Mouse (Mus musculus): ENCODE data around the gene Slc10a4.
A peak's percentile ranks its signal among the peaks of the same experiment; 100 is the strongest.
"Not testable (repeated sequence)": the region's sequence is repeated elsewhere in the genome, so short reads cannot be mapped to it uniquely, and the experiment has no call there.

Slc10a4 gene

GRCm38 (mm10) chr5:73006784-73007581 is at the start of gene Slc10a4:
TSS of gene Slc10a4 (plus strand) at chr5:73006883.
- DNase-seq (ENCODE audit: low read depth) = no peak

DNA sequence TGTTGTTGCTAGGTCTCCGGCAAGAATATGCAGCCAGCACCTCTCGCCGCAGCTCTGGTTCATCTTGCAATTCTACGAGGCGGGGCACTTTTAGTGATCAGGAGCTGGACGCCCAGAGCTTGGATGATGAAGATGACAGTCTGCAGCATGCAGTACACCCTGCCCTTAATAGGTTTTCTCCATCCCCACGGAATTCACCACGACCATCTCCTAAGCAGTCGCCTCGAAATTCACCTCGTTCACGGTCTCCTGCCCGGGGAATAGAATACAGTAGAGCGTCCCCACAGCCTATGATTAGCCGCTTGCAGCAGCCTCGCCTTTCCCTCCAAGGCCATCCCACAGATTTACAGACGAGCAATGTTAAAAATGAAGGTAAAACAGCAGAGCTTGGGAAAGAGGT is 49.4 kb upstream of the Slc10a4 start:
- DNase-seq (ENCODE audit: low read depth) = no peak

DNA sequence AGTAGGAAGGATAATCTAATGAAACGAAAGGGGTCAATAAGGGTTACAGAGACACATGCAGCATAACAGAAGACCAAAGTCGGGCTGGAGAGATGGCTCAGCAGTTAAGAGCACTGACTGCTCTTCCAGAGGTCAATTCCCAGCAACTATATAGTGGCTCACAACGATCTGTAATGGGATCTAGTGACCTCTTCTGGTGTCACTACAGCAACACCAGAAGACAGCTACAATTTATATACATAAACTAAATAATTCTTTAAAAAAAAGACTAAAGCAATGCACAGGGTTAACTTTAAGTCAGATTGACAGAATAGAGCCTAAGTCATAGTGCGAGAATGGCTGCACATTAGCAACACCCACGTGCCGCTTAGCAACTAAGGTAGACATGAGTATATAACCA is 46.6 kb upstream of the Slc10a4 start:
- DNase-seq (ENCODE audit: low read depth) = no peak

GRCm38 (mm10) chr5:72965706-72966105 is 41.0 kb upstream of the Slc10a4 start:
- no peak for DNase-seq (ENCODE audit: low read depth)

DNA sequence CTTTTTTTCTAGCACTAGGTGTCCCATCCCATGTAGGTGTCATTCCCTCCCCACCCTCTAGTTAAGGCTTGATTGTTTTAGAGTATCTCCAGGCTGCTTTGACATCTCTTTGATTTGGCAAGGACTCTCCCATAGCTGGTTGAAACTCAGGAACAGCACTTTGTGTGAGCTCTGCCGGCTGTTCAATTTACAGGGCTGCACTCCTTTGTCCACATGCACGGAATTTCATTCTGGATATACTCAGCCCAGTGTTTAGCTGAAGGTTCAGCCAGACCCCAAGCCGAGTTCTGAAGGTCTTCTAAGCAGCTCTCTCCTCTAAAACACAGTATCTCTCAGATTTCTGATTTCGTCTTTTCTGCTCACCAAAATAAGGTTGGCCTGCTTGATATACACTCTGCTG is 34.2 kb upstream of the Slc10a4 start:
- no peak for DNase-seq (ENCODE audit: low read depth)

DNA sequence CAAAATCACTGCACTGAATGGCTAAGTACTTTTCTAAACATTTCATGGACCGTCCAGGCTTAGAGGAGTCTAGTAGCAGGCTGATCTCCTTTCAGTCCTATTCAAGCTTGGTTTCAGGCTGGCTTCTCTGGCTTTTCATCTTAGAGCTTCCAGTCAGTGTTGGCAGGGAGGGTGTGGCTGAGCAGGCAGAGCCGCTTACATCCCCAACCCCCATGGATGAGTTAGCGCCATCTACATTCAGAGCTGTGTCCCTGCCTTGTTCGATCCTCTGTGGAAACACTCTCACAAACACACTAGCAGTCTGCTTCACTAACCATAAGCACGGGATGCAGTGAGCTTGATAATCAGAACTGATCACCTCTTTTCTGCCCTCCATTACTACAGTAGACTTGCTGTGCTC is 33.7 kb upstream of the Slc10a4 start:
- no peak for DNase-seq (ENCODE audit: low read depth)

DNA sequence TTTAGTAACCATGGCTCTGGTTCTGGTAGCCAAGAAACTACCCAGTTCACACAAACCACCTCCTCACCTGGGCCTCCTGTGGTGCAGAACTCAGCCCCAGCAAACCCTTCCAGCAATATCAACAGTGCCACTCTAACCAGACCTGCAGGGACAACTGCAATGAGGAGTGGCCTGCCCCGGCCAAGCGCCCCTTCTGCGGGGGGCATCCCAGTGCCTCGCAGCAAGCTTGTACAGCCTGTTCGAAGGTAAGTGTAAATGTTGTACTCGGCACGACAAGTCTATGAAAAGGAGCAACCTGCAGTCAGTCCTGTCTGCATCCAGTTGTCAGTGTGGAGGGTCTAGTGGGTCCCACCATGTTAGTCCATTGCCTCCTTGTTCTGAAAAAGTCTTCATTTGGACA is 32.1 kb upstream of the Slc10a4 start, which contains the start of gene Gm10135:
TSS of gene Gm10135 (minus strand) at position 101 of the 400 bp plus-strand sequence.
- DNase-seq (ENCODE audit: low read depth) = no peak

DNA sequence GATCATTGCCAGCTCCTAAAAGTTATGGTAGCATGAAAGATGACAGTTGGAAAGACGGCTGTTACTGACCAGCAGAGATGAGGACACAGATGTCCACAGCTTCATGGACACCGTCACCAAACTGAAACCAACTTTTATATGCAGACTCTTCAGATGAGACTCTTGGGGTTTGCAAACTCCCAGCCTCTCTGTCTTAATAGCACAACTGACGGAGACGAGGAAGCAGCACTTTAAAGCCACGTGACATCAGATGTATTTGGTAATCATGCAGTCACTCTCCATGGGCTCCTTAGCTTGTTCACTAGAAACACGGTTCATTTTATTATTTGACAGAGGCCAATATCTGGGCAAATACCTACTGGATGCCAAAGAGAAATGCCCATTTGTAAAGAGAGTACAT is 30.7 kb upstream of the Slc10a4 start:
- no peak for DNase-seq (ENCODE audit: low read depth)

DNA sequence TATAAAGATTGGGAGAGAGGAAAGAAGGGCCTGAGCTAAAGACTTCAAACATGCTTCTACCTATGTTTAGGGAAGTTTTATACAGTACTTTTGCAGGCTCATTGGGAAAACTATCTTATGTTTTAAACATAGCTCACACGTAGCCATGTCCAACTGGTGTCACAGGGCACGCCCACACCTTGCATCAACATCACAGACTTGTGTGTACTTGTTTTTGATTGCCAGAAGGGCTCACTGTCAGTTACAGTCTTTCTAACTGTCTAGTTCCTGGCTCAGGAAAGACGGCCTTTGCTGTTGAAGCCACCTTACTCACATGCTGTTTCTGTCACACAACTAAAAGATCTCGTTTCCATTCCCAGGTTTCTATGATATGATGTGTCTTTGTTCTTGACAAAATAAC is 30.1 kb upstream of the Slc10a4 start:
- DNase-seq (ENCODE audit: low read depth) = no peak

GRCm38 (mm10) chr5:72984091-72984490 is 22.6 kb upstream of the Slc10a4 start:
- peak; percentile 70 for DNase-seq (ENCODE audit: low read depth)

DNA sequence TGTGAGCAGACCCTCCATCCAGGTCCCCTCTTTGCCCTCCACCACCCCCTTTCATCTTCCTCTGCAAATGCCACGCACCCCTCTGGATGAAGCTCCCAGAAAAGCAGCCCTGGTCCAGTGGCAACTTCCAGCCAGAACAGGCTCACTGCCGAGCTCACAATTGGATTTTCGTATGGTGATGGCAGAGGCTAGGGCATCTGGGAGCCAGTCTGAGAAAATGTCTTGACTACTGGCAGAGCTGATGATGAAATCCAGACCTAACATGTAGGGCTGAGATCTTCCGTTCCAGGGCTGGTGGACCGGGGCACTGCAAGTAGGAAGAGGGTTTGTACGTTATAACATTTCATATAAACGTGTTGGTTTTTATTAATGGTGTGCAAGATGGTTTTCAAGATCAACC is 18.9 kb upstream of the Slc10a4 start:
- DNase-seq (ENCODE audit: low read depth) = no peak

GRCm38 (mm10) chr5:72989756-72990155 is 16.9 kb upstream of the Slc10a4 start:
- DNase-seq (ENCODE audit: low read depth) = no peak

- DNase-seq (ENCODE audit: low read depth) = no peak
These were observed 14.2 kb upstream of the Slc10a4 start for GRCm38 (mm10) chr5:72992474-72992873.

DNA sequence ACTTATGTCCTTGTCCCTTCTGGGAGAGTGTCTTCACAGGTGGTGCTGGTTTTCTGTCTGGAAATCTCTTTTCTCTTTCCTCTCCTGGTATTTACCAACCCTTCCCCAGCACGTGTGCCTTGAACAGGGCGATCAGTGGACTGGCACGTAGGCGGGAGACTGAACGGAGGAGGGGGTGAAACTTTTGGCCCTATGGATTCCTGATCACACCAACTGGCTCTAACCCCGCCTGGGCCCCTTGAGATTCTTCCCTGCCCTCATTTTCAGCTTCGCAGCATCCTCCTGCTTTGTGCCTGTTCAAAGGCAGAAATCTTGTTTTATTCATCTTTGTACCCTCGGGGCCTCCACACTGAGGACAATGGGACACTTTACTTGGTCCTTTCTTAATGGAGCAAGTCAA is 12.3 kb upstream of the Slc10a4 start:
- no peak for DNase-seq (ENCODE audit: low read depth)

GRCm38 (mm10) chr5:72994928-72995327 is 11.8 kb upstream of the Slc10a4 start:
- no peak for DNase-seq (ENCODE audit: low read depth)

DNA sequence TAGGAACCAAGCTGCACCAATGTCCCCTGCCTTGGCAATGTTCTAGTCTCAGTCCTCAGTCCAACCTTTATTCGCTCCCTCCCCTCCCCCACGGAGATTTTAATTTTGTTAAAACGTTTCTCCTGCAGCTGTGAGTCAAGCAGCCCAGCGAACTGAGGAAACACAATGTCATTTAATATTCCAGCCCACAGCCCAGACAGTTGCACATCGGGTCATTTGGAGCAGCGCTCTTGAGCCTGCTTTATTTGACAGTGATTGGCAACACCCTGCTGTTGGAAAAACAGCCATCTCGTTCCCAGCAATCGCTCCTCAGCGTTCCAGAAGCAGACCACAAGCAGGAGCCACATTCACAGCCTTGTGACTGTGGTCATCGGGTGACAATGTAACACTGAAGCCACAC is 11.3 kb upstream of the Slc10a4 start:
- DNase-seq (ENCODE audit: low read depth) = no peak

DNA sequence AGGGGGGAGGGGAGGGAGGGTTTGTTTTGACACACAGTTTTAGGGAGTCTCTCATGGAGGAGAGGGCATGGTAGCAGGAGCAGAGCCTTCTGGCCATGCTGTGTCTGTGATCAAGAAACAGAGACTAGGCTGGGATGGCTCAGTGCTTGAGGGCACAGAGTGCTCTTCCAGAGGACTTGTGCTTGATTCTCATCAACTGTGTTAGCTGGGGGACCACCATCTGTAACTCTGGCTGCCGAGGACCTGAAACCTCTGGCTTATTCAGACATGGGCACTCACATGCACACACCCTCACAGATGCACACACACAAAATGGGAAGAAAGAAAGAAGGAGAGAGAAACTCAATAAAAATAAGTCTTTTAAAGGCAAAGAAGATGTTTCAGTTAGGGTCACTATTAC is 8.1 kb upstream of the Slc10a4 start:
- not testable (repeated sequence) for DNase-seq (ENCODE audit: low read depth)

DNA sequence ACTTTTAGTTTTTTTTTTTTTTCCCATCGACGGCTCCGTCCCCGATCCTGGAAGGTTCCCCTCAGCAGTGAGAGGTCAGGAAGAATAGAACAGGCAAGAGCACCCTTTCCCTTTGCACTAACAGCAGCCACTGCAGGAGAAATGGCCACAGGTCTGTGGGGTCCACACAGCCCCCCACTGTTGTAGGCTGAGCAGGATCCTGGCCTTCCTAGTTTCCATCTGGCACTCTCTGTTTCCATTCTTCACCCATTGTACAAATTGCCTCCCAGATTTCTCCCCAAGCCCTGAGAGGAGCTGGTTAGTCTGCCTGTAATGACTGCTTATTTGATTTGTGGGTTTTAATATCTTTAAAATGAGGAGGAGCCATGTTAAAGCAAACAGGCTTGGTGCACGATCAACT is 2.6 kb upstream of the Slc10a4 start:
- no peak for DNase-seq (ENCODE audit: low read depth)

- DNase-seq (ENCODE audit: low read depth) = no peak
These were observed 888 bp downstream of the Slc10a4 start for GRCm38 (mm10) chr5:73007582-73007959.

DNA sequence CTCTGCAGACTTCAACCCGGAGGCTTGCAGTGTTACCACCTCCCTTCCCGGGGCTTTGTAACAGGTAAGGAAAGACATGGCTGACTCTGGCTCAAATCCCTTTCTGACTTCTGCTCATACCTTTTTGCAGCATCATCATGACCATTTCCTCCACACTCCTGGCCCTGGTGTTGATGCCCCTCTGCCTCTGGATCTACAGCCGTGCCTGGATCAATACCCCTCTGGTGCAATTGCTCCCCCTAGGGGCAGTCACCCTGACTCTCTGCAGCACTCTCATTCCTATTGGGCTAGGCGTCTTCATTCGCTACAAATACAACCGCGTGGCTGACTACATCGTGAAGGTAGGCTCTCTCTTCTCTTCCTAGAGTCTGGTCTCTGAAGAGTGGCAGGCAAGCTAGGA is 1.5 kb downstream of the Slc10a4 start:
- DNase-seq (ENCODE audit: low read depth) = peak; percentile 43

GRCm38 (mm10) chr5:73011806-73012205 is 5.1 kb downstream of the Slc10a4 start:
- not testable (repeated sequence) for DNase-seq (ENCODE audit: low read depth)

GRCm38 (mm10) chr5:73012884-73013610 is 6.4 kb downstream of the Slc10a4 start:
- DNase-seq (ENCODE audit: low read depth) = not testable (repeated sequence)

DNA sequence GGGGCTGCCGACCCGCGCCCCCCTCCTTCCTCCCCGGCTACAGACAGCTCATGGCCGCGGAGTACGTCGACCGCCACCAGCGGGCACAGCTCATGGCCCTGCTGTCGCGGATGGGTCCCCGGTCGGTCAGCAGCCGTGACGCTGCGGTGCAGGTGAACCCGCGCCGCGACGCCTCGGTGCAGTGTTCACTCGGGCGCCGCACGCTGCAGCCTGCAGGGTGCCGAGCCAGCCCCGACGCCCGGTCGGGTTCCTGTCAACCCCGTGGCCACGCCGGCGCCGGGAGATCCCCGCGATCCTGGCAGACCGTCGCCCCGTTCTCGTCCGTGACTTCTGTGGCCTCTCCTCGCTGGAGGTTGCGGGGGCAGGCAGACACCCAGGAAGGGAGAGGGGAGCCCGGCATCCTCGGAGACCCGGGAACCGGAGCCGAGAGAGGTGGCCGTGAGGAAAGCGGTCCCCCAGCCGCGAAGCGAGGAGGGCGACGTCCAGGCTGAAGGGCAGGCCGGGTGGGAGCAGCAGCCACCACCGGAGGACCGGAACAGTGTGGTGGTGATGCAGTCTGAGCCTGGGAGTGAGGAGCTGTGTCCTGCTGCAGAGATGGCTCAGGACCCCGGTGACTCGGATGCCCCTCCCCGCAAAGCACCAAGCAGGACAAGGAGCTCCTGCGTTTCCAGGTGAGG is 7.1 kb downstream of the Slc10a4 start:
- DNase-seq (ENCODE audit: low read depth) = peak; percentile 22

All from induced T-regulatory cell, adult 2 months (primary cell).